Mouse (Mus musculus) embryo, embryonic 9.5 days (tissue): Measurements from ENCODE around the gene Atf4.

Experiments used
- DNase-seq: peaks from one replicate; pipeline ENCODE4 v3.0.0-alpha.2; 2017; ENCODE audit errors: extremely low spot score

The Atf4 gene

DNA sequence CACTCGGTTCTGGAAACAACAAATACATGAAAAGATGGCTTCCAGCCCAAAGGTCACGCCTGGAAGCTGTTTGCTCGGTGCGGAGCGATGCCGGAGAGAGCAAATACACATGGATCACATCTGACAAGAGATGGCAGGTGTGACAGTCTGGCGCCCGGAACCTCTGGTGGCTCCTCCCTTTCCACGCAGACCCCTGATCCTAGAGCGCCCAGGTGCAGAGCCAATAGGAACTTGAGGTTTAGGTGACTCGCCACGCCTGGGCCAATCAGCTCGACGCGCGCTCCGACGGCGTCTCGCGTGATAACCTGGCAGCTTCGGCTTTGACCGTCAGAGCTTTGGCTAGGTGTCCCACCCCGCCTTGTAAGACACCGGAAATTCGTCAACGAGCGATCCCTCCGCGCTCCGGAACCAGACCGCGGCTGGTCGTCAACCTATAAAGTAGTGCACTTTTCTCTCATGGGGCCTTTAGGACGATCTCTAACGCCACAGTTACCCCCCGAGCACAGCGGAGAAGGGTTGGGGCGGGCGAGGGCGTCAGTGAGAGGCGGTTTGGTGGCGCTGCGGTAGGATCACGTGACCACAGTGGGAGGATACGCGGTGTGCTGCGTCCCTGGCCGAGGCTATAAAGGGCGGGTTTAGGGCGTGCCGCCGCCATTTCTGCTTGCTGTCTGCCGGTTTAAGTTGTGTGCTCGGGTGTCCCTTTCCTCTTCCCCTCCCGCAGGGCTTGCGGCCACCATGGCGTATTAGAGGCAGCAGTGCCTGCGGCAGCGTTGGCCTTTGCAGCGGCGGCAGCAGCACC, at the start of gene Atf4:
TSS of gene Atf4 (plus strand) at position 338 of the 799 bp plus-strand sequence.
- DNase-seq = peak; percentile 97

DNA sequence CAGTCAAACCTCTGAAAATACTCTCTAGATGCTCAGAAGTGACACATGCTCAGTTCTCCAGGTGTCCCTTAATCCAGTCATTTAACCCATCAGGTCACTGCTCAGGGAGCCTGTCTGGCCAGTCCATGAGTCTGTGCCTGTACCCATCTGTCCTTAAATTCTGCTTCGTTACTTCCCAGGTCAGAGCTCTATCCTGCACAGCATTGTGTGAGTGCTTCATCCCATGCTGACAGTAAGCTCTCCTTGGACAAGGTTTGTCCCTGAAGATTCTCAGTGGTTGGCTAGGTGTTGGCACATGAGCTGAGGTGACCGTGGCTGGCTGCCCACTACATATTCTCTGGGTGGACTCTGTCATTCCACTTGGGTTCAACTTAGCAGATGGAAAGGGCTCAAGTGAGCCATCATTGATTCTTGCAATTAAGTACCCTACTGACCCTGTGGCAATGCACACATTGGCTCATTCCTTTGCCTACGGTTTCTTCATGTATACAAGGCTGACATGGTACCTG, 48.9 kb upstream of the Atf4 start:
- no peak for DNase-seq

DNA sequence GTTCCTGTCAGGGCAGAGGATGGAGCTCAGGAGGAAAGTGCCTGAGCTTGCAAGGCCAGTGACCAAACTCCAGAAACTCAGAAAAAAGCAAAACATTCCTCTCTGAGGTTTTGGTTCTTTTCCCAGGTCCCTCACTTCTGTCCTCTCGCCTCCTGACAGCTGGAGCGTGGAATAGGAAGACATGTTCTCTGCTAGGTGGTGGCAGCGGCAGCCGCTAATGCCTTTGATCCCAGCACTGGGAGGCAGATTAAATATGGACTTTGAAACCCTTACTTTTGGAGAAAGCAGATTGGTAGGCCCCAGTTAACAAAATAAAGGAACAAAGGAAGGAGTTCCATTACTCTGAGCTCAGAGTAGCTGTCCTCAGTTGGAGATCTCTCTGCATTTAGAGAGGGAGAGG, 46.5 kb upstream of the Atf4 start:
- no peak for DNase-seq

DNA sequence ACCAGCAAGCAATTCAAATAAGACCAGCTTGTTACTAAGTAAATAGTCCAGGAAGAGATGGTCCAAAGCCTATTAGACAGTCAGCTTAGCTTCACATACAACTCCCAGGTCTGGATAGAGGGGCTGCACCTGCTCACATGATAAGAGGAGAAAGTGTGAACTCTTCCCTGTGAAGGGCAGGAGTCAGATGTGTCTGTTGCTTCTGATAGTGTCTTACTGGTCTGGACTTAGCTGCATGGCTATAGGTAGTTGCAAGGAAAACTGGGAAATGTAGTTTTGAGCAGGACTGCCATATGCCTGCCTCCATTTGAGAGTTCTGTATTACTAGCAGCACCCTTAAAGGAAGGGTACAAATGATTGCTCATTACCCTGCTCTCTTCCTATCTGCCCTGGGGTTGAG, 41.3 kb upstream of the Atf4 start:
- no peak for DNase-seq

DNA sequence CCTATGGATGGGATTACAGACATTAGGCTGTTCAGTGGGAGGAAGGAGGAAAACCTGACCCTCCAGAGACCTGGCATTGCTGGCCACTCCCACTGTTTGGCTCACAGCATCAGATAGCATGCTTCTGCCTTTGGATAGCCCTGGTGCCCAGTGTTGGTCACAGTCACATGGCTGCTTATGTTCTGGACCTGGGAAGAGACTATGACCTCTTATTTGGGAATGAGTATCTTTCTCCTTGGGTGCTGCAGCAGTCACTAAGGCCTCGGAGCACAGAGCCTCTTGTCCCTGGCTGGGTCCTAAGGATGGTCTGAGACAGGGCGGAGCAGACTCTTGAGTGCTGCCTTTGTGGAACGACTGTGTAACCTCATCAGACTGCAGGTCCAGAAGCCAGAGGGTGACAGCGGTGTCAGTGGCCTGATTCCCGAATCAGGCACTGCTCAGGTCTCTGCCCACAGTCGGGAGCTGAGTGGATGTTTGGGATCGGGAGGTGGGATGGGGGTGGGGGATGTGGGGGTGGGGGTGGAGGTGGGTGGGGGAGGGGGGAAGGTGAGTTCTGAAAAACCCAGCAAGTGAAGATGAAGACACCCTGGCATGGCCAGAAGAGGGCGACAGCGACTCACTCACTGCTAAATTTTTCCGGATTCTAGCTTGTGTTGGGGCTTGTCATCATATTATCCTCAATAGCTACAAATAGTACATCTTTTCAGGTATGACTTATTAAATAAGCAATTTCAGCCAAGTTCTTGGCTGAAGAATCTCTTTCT, 39.1 kb upstream of the Atf4 start:
- no peak for DNase-seq

DNA sequence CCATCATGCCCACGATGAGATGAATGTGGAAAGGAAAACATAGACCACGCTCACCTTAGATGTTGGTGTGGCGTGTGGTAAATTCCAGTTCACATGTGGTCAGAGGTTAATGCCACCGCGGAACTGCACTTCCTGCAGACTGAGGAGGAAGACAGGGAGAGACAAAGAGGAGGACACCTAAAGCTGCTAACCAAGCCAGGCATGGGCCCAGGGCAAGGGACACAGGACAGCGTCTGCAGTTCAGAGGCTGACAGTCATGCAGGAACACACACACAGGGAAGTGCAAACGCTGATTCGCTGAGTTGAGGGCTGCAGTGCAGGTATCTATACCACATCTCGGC, 38.5 kb upstream of the Atf4 start:
- DNase-seq = no peak

DNA sequence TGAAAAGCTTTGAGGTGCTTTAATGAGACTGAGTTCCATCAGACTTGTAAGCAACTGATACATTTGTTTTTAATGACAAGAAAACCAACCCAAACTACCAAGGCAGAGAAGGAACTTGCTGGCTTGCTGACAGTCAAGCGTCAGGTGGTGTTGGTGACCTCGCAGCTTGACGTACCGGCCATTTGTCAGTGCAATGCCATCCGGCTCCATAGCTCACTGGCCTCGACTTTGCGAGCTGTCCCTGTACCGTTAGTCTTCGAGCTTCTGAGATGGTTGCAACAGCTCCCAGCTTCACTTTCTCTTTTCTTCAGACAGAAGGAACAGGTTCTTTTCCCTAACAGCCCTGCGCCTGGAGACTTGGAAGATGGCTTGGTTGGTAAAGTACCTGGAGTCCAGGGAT, 37.5 kb upstream of the Atf4 start:
- DNase-seq = no peak

DNA sequence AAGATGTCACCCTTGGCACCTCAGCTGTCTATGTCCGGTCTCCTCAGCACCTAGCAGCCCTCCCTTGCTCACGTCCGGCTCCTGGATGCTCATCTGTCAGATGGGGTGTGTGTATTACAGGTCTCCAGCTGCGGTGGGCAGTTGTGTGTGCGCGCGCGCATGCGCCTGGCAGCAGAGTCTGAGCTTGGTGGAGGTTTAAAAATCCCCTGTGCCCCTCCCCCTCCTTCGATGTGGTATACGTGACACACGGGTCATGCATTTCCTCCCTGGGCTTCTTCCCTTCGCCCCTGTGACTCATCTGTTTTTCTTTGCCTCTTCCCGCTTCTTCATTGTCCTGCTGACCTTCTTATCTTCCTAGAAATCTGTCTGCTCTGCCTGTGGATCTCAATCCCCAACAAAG, 35.8 kb upstream of the Atf4 start:
- peak; percentile 46 for DNase-seq

DNA sequence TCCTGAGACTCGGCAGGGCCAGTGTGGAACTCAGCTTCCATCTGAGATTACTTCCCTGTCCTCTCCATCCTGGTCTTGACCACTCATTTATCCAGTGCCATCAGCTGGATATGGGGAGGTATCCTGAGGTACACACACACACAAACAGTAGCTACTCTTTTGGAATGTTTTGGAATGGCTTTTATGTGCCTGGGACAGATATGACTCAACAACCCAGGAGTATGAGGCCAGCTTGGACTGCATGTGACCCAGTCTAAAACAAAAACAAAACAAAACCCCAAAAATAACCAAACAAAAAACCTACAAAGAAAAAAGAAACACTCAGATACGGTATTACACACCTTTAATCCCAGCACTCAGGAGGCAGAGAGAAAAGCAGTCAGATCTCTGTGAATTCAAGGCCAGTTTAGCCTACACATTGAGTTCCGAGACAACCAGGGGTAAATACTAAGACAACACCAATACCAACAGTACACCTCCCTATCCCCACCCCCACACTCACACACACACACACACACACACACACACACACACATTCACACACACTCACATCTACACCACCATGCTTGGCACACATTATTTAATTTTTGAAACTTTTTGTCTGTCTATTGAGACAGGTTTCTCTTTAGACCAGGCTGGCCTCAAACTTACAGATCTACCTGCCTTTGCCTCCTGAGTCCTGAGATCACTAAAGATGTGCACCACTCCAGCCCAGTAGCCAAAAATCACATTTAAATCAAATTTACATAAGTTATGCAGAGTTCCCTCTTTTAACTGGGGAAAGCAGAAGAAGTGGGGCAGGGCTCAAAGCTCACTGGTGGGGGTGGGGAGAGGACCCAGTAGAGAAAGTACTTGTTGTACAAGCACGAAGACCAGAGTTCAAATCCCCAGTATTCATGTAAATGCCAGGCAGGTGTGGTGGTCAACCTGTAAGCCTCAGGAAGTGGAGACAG, 35.0 kb upstream of the Atf4 start:
- DNase-seq = no peak

DNA sequence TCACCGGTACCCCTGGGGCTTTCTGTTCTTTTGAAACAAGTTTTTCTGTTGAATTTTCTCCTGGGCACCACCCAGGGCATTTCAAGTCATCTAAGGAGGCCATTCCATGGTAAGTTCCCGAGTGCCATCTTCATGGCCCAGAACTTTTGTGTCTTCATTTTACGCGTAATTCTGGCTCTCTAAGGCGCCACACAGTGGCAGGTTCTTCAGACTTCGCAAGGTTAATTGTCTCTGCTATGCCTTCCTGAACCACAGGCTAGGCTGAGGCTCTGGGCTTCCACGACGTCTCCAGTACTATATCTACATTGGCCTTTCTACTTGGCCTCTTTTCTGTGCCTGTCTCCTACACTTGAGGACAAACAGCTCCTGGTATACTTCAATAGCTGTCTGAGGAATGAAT, 34.0 kb upstream of the Atf4 start:
- DNase-seq = no peak

DNA sequence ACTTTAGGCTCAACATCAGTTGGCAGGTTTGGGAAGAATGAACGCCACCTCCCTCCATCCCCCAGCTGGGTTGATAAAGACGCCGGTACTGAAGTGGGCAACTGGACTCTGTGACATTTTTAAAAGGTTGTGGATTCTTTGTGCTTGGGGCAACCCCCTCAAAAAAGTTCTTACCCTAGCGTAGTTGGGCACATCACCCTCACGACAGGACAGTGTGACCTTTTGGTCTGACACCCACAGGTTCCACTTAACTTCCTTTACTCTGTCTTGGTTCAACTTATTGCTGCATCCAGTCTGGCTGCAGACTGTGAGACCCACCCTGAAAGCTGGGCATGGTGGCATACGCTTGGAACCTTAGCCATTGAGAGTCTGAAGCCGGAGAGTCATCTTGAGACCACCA, 31.2 kb upstream of the Atf4 start:
- DNase-seq = no peak

DNA sequence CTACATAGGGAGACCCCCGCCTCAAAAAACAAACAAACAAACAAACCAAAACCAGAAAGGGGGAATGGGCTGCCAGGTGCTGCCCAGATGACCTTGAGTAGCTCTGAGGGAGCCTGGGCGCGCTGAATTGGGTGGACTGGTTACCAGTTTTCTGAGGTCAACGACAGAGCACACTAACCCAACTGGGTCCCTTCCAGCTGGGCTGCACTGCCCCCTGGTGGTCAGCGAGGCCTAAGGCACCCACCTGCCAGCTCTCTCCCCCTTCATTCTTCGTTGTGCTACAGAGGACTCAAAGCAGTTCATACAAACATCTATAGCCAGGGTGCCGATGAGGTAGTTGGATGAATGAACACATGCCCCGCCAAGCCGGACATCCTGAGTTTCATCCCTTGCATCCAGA, 29.8 kb upstream of the Atf4 start:
- DNase-seq = peak; percentile 77

DNA sequence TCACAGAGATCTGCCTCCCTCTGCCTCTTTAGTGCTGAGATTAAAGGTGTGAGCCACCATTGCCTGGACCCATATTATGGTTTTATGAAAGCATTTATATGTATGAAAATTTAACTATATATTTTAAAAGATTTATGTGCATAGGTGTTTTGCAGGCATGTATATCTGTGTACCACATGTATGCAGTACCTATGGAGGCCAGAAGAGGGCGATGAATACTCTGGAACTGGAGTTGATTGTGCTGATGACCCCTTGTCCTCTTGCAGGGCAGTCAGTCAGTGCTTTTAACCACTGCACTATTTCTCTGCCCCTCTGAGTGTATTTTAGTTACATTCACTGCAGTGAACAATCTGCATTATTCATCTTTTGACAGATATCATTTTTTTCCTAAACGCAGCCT, 29.2 kb upstream of the Atf4 start:
- peak; percentile 63 for DNase-seq

DNA sequence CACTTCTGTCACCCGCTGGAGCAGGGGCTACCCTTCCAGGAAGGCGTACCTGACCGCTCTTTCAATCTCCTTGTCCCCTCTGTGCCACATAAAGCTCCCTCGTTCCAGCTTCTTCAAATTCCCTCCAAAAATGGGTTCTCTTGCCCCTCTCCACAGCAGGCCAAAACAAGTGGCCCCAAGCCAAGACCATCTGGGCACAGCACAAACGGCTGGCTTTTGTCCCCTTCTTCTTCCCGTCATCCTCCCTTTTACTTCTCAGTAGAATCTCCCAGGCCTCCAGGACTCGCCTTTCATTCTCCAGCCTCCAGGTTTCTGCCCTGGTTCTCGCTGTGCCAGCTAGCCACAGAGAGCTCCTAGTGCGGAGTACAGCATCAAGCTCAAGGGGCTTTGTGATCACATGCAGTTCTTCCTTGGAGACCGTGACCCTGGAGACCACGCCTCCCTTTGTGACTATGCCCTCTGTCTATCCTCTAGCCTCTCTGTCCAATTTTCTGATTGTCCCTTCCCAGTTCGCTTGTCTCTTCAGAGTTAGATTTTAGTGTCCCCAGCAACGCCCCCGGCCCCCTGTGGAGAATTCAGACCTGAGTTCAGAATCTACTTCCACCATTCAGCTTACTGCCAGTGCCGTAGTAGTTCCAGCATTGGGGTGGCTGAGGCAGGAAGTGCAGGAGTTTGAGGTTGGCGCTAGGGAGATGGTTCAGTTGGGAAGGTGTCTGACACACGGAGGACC, 26.7 kb upstream of the Atf4 start:
- DNase-seq = no peak

DNA sequence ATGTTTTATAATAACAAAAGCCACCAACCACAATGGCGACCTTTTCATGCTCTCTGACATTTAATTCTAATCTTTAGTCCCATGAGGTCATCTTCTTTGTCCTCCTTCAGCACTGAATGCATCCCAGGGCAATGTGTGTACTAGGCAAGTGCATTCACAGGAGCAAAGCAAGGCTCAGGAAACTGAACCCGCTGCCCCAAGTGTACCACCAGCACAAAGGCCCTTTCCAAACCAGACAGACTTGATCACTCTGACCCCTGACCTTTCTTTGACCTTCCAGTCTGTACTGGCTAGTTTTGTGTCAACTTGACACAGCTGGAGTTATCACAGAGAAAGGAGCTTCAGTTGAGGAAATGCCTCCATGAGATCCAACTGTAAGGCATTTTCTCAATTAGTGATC, 22.7 kb upstream of the Atf4 start:
- peak; percentile 57 for DNase-seq

DNA sequence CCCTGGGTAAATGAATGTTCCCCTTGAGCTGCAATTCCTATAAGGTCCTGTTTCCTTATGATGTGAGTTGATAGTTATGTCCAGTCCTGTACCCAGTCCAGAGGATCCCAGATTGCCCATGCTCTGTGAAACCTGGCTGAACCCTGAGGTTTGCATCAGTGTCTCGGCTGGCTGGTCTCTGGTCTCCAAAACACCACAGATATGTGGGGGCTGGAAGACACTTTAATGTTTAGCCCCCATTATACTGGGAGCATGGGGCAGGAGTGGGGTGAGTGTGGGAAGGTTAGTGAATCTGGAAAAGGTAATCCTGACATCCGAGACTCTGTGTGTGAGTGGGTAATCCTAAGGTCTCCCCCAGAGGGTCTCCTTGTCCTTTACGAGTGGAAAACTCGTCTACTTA, 21.9 kb upstream of the Atf4 start:
- DNase-seq = no peak

DNA sequence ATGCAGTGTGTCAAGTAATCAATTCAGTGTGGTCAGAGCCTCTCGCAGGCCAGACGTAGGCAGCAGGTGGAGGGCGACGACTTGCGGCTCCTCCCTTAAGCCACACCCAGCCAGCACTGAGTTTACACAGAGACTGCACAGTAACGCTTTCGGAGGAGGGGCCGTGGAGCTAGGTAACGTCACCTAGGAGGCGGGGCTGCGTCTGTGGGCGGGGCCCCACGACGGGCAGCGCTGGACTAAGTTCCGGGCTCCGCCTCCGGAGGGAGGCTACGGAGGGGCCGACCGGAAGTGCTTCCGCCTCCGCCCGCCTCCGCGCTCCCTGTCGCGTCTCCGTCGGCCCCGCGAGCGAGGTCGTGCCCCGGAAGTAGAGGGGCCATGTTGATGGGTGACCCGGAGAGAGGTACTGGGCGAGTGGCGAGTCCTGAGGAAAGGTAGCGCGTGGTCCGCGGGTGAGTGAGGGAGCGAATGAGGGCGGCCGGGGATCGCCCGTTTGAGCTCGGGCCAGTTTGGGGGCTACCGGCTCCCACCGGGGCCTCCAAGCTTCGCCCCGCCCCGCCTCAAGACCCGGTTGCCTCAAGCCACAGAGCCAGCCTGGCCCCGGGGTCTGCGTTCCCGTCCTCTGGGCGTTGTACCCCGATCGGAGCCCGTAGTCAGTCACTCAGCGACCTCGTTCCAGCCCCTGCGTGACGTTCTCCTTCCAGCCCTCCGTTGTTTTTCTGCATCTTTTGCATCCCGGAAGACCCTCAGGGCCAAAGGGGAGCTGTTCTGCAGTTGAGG, 21.1 kb upstream of the Atf4 start, which contains the start of gene Mief1:
TSS of gene Mief1 (plus strand) at position 286 of the 777 bp plus-strand sequence.
- peak; percentile 99 for DNase-seq

DNA sequence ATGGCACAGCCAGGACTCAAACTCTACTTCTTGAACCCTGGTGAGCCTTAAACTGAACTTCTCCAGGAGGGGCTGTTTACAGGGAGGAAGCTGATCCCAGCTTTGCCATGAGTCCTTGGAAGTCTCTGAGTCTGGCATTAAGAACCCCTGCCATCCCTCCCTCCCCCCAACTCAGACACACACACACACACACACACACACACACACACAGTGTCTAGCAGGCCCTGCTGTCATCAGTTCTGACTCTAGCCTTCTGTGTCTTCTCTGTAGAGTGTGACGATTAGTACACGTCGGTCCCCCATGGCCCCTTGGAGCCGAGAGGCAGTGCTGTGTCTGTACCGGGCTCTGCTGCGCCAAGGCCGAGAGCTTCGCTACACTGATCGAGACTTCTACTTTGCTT, 19.4 kb upstream of the Atf4 start, which contains the start of gene AC140267.1:
TSS of gene AC140267.1 (plus strand) at position 301 of the 400 bp plus-strand sequence.
- DNase-seq = no peak

DNA sequence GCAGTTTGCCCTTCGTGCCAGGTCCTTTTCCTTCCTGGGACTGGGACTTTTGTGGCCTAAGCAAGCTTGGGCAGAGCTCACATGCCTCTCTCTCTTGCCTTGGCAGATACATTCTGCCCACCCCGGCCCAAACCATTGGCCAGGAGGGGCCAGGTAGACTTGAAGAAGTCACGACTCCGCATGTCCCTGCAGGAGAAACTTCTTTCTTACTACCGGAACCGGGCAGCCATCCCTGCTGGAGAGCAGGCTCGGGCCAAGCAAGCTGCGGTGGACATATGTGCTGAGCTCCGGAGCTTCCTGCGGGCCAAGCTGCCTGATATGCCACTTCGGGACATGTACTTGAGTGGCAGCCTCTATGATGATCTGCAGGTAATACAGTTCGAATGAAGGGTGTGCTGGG, 6.8 kb upstream of the Atf4 start:
- no peak for DNase-seq

DNA sequence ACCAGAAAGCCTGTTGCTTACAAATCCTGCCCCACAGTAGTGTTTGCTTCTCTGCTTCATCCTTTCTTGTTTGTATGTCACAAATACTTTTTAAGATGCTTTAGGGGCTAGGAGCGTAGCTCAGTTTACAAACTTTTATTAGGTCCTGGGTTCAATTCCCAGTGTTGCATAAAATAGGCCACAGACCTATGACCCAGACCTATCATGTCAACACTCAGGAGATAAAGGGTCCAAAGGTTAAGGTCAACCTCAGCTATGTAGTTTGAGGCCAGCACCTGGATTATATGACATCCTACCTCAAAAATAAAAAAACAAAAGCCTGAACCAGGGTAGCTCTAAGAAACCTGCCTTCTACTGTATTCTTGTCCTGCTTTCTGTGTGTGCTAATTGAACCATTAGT, 6.4 kb upstream of the Atf4 start:
- DNase-seq = no peak
